Mouse (Mus musculus) cortical plate, adult 2 months (tissue): Measurements from ENCODE around the gene Ahcyl1.
"Not testable (repeated sequence)": the region's sequence is repeated elsewhere in the genome, so short reads cannot be mapped to it uniquely, and the experiment has no call there.

Source experiments
- CTCF ChIP-seq: fragments of 200-500 bp; IDR thresholded peaks from 2 replicates; pipeline ENCODE4 v1.5.1; 2011; ENCODE audit warnings: mild to moderate bottlenecking, control low read depth, low read length; ENCODE audit not compliant: insufficient read depth; ENCODE audit errors: extremely low read depth
- POLR2A ChIP-seq: fragments of 200-500 bp; IDR thresholded peaks from 2 replicates; pipeline ENCODE4 v1.6.1; 2011; ENCODE audit warnings: mild to moderate bottlenecking, low read length, control low read depth; ENCODE audit not compliant: insufficient read depth; ENCODE audit errors: extremely low read depth

GRCm38 (mm10) chr3:107735620-107736019, 39.3 kb upstream of the Ahcyl1 start:
- TF ChIP-seq POLR2A, CTCF: not testable (repeated sequence)
